Mouse (Mus musculus) small intestine, adult 2 months (tissue): Measurements from ENCODE around the gene Dpf3.

ENCODE experiments used
- CTCF ChIP-seq: fragments of 200-500 bp; IDR thresholded peaks from 2 replicates; pipeline ENCODE4 v1.5.1; 2012; ENCODE audit warnings: low read depth, mild to moderate bottlenecking, control low read depth, inconsistent platforms, low read length, moderate library complexity, mixed read lengths; ENCODE audit not compliant: insufficient replicate concordance, insufficient read length; ENCODE audit errors: extremely low read depth
- POLR2A ChIP-seq: fragments of 200-500 bp; IDR thresholded peaks from 2 replicates; pipeline ENCODE4 v1.6.1; 2012; ENCODE audit warnings: low read depth, mild to moderate bottlenecking, control low read depth, inconsistent platforms, low read length, moderate library complexity

DNA sequence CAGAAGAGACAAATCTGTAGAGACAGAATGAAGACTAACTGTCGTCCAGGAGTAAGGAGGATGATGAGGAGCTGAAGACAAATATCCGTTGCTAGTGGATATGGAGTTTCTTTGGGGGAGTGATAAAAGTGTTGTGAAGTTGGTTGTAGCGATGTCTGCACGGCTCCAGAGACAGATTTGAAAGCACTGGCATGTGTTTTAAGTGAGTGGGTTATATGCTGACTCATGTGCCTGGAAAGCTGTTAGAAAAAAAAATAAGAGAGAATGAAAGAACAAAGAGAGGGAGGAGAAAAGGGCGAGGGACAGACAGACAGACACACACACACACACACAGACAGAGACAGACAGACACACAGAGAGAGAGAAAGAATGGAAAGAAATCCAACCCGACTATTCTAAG lies 319.2 kb downstream of the Dpf3 start:
- TF ChIP-seq POLR2A (no peak), CTCF (no peak)
